Mouse (Mus musculus) forebrain, embryonic 11.5 days (tissue): ENCODE measurements around the gene Atp5f1. TPM values are rescaled to one million over a fixed set of nuclear protein-coding genes. Genes with fewer than 3 reads are reported as not detected.
"Not testable (repeated sequence)": the region's sequence is repeated elsewhere in the genome, so short reads cannot be mapped to it uniquely, and the experiment has no call there.

ENCODE experiments used
- ATAC-seq: fragments of 200-750 bp; cut with Nextera tagmentation; replicated peaks from 2 replicates; pipeline ENCODE4 v1.8.0; 2017; ENCODE audit warnings: moderate TSS enrichment; ENCODE audit not compliant: low FRiP score
- DNase-seq: peaks from one replicate; pipeline ENCODE4 v3.0.0-alpha.2; 2017; ENCODE audit warnings: low spot score
- H3K27ac ChIP-seq: fragments of 300-500 bp; sonication (generic); 2 replicates; pipeline ENCODE4 v1.5.1; 2014; ENCODE audit warnings: low read depth, low read length
- H3K27me3 ChIP-seq: fragments of 300-500 bp; sonication (generic); 2 replicates; pipeline ENCODE4 v1.6.1; 2014; ENCODE audit warnings: mild to moderate bottlenecking, low read length, mixed read lengths; ENCODE audit not compliant: control insufficient read depth, insufficient read depth
- H3K36me3 ChIP-seq: fragments of 300-500 bp; sonication (generic); 2 replicates; pipeline ENCODE4 v1.6.1; 2014; ENCODE audit warnings: mild to moderate bottlenecking, low read length, moderate library complexity, mixed read lengths; ENCODE audit not compliant: control insufficient read depth, insufficient read depth
- H3K4me1 ChIP-seq: fragments of 300-500 bp; sonication (generic); replicated peaks from 2 replicates; pipeline ENCODE4 v1.6.1; 2014; ENCODE audit warnings: low read length, mixed read lengths; ENCODE audit not compliant: control insufficient read depth, insufficient read depth
- H3K4me2 ChIP-seq: fragments of 300-500 bp; sonication (generic); 2 replicates; pipeline ENCODE4 v1.6.1; 2014; ENCODE audit warnings: low read depth, mild to moderate bottlenecking, low read length, moderate library complexity, mixed read lengths; ENCODE audit not compliant: severe bottlenecking
- H3K4me3 ChIP-seq: fragments of 300-500 bp; sonication (generic); 2 replicates; pipeline ENCODE4 v1.5.1; 2014; ENCODE audit warnings: low read depth, low read length
- H3K9ac ChIP-seq: fragments of 300-500 bp; sonication (generic); 2 replicates; pipeline ENCODE4 v1.6.1; 2014; ENCODE audit warnings: low read length
- H3K9me3 ChIP-seq: fragments of 300-500 bp; sonication (generic); 2 replicates; pipeline ENCODE4 v1.6.1; 2016; ENCODE audit warnings: low read length, mixed read lengths; ENCODE audit not compliant: control insufficient read depth
- WGBS: fragments of 180-500 bp; shearing (Covaris S2); extraction: QIAGEN DNeasy Blood & Tissue Kit; methylation state at CpG from one replicate; pipeline ENCODE4 v1.1.7; 2014; 5-methylcytosine and 5-hydroxymethylcytosine counted together
- polyA plus RNA-seq: library from polyadenylated mRNA; unstranded; fragments of >200 nt; fragmentation: Nextera tagmentation; extraction: Ambion mirVana; gene quantifications from 2 replicates; pipeline ENCODE4 v1.2.1, GENCODE M21; 2014

Atp5f1 gene
- polyA plus RNA-seq, 1 experiment from 2014 or later, result 514 TPM

- WGBS, result 85% methylated on average over 9 of the region's 9 CpGs
- ATAC-seq, result no peak
- H3K4me3 ChIP-seq, result no peak overlapping the region
Observed at GRCm38 (mm10) chr3:105924616-105925015, 35.3 kb downstream of the Atp5f1 start.

GRCm38 (mm10) chr3:105921959-105922358 is 37.9 kb downstream of the Atp5f1 start:
- DNase-seq (no peak), ATAC-seq (no peak)
- Histone ChIP-seq H3K4me1 (no peaks in the 10 kb centered on the region), H3K36me3 (no peaks in the 10 kb centered on the region), H3K27ac (no peak overlapping the region), H3K27me3 (no peaks in the 10 kb centered on the region), H3K4me2 (no peak overlapping the region), H3K9me3 (no peaks in the 10 kb centered on the region), H3K4me3 (no peak overlapping the region), H3K9ac (no peak overlapping the region)
- WGBS, result 84% methylated on average over 2 of the region's 2 CpGs

More at GRCm38 (mm10) chr3:105924616-105925015, 35.3 kb downstream of the Atp5f1 start:
- Histone ChIP-seq H3K27me3 (no peaks in the 10 kb centered on the region), H3K4me2 (no peak overlapping the region), H3K9ac (no peak overlapping the region), H3K4me1 (no peaks in the 10 kb centered on the region), H3K9me3 (no peaks in the 10 kb centered on the region), H3K27ac (no peak overlapping the region), H3K36me3 (no peaks in the 10 kb centered on the region)
- no peak for DNase-seq

- H3K4me2 ChIP-seq, H3K36me3 ChIP-seq, H3K27ac ChIP-seq, ATAC-seq, H3K9ac ChIP-seq, H3K27me3 ChIP-seq, H3K9me3 ChIP-seq, DNase-seq, H3K4me1 ChIP-seq, H3K4me3 ChIP-seq: not testable (repeated sequence)
Observed at GRCm38 (mm10) chr3:105920743-105921142, 39.2 kb downstream of the Atp5f1 start.

GRCm38 (mm10) chr3:105918355-105918745 is 41.5 kb downstream of the Atp5f1 start:
- no peaks in the 10 kb centered on the region for H3K9me3 ChIP-seq
- DNase-seq (no peak), ATAC-seq (no peak)
- H3K27ac ChIP-seq, result no peak overlapping the region
- no peaks in the 10 kb centered on the region for H3K27me3 ChIP-seq
- WGBS, result 71% methylated on average over 3 of the region's 3 CpGs
- no peaks in the 10 kb centered on the region for H3K36me3 ChIP-seq
- H3K4me1 ChIP-seq, result no peaks in the 10 kb centered on the region
- no peak overlapping the region for H3K4me3 ChIP-seq
- H3K9ac ChIP-seq, result no peak overlapping the region
- H3K4me2 ChIP-seq, result no peak overlapping the region

- DNase-seq (peak; percentile 65), ATAC-seq (no peak)
- Histone ChIP-seq H3K4me1 (no peaks in the 10 kb centered on the region), H3K9me3 (no peaks in the 10 kb centered on the region), H3K4me2 (no peak overlapping the region), H3K27ac (no peak overlapping the region), H3K4me3 (no peak overlapping the region), H3K27me3 (no peaks in the 10 kb centered on the region), H3K9ac (no peak overlapping the region), H3K36me3 (no peaks in the 10 kb centered on the region)
- 68% methylated on average over 10 of the region's 10 CpGs for WGBS
Observed at GRCm38 (mm10) chr3:105917656-105918354, 42.1 kb downstream of the Atp5f1 start.

GRCm38 (mm10) chr3:105916455-105916854 is 43.4 kb downstream of the Atp5f1 start:
- ATAC-seq, H3K4me1 ChIP-seq, H3K4me2 ChIP-seq, H3K4me3 ChIP-seq, H3K9ac ChIP-seq, DNase-seq, H3K36me3 ChIP-seq, H3K9me3 ChIP-seq, H3K27ac ChIP-seq, H3K27me3 ChIP-seq: not testable (repeated sequence)

GRCm38 (mm10) chr3:105915281-105915680 is 44.6 kb downstream of the Atp5f1 start:
- DNase-seq (no peak), ATAC-seq (no peak)
- Histone ChIP-seq H3K4me1 (no peaks in the 10 kb centered on the region), H3K27me3 (no peaks in the 10 kb centered on the region), H3K4me2 (no peak overlapping the region), H3K9ac (no peak overlapping the region), H3K27ac (no peak overlapping the region), H3K4me3 (no peak overlapping the region), H3K9me3 (no peaks in the 10 kb centered on the region), H3K36me3 (no peaks in the 10 kb centered on the region)
- 48% methylated on average over 1 of the region's 1 CpGs for WGBS

GRCm38 (mm10) chr3:105913839-105914681 is 45.8 kb downstream of the Atp5f1 start:
- Histone ChIP-seq H3K36me3 (no peaks in the 10 kb centered on the region), H3K4me3 (no peak overlapping the region), H3K4me1 (no peaks in the 10 kb centered on the region), H3K9ac (no peak overlapping the region), H3K9me3 (no peaks in the 10 kb centered on the region), H3K4me2 (no peak overlapping the region), H3K27ac (no peak overlapping the region), H3K27me3 (no peaks in the 10 kb centered on the region)
- WGBS, result 85% methylated on average over 10 of the region's 10 CpGs
- no peak for ATAC-seq
- DNase-seq, result peak; percentile 1
